Mouse (Mus musculus): ENCODE measurements at regions not wholly inside any gene's neighbourhood (a gene's known extent, or its start where the extent isn't known, plus 50 kb on each side); places are given as distances from the start of the nearest gene placed in this dataset.

- ATAC-seq (replicated peaks; ENCODE audit: low FRiP score, low read depth), result no peak
Observed at GRCm38 (mm10) chr4:131350268-131350667, 406.1 kb downstream of the Matn1 start.

GRCm38 (mm10) chr4:131354908-131355307 is 410.7 kb downstream of the Matn1 start:
- Histone ChIP-seq H3K27me3 (ENCODE audit: insufficient read depth, low read length) (no peaks in the 10 kb centered on the region; the same call in 1 of the 2 replicates), H3K9me3 (replicated peaks; ENCODE audit: low read length) (no peaks in the 10 kb centered on the region), H3K27ac (no peak overlapping the region), H3K4me3 (replicated peaks; ENCODE audit: low read depth, low read length) (no peak overlapping the region), H3K9ac (ENCODE audit: low read depth, low read length) (no peak overlapping the region), H3K4me2 (ENCODE audit: low read length) (no peak overlapping the region), H3K36me3 (ENCODE audit: insufficient read depth, low read length) (no peaks in the 10 kb centered on the region), H3K4me1 (replicated peaks; ENCODE audit: insufficient read depth, low read length) (no peaks in the 10 kb centered on the region)
- no peak for DNase-seq (ENCODE audit: low spot score)
- 97% methylated on average over 3 of the region's 3 CpGs for WGBS
- no peak for ATAC-seq (replicated peaks; ENCODE audit: low FRiP score, low read depth)
- no peak for TF ChIP-seq CTCF (IDR thresholded peaks at IDR 0.05; ENCODE audit: low read depth)

More at GRCm38 (mm10) chr4:131350268-131350667, 406.1 kb downstream of the Matn1 start:
- Histone ChIP-seq H3K9ac (ENCODE audit: low read depth, low read length) (no peak overlapping the region), H3K36me3 (ENCODE audit: insufficient read depth, low read length) (no peaks in the 10 kb centered on the region), H3K27me3 (ENCODE audit: insufficient read depth, low read length) (no peaks in the 10 kb centered on the region; the same call in 1 of the 2 replicates), H3K27ac (no peak overlapping the region), H3K4me3 (replicated peaks; ENCODE audit: low read depth, low read length) (no peak overlapping the region), H3K9me3 (replicated peaks; ENCODE audit: low read length) (no peaks in the 10 kb centered on the region), H3K4me1 (replicated peaks; ENCODE audit: insufficient read depth, low read length) (no peaks in the 10 kb centered on the region), H3K4me2 (ENCODE audit: low read length) (no peak overlapping the region)
- DNase-seq (ENCODE audit: low spot score), result no peak
- WGBS, result 28% methylated on average over 7 of the region's 7 CpGs
- TF ChIP-seq CTCF (IDR thresholded peaks at IDR 0.05; ENCODE audit: low read depth), result no peak

- 63% methylated on average over 12 of the region's 12 CpGs for WGBS
- no peak for DNase-seq (ENCODE audit: low spot score)
- Histone ChIP-seq H3K36me3 (ENCODE audit: insufficient read depth, low read length) (no peaks in the 10 kb centered on the region), H3K27me3 (ENCODE audit: insufficient read depth, low read length) (no peaks in the 10 kb centered on the region; the same call in 1 of the 2 replicates), H3K27ac (no peak overlapping the region), H3K4me2 (ENCODE audit: low read length) (no peak overlapping the region), H3K4me3 (replicated peaks; ENCODE audit: low read depth, low read length) (no peak overlapping the region), H3K4me1 (replicated peaks; ENCODE audit: insufficient read depth, low read length) (no peaks in the 10 kb centered on the region), H3K9me3 (replicated peaks; ENCODE audit: low read length) (no peaks in the 10 kb centered on the region), H3K9ac (ENCODE audit: low read depth, low read length) (no peak overlapping the region)
- ATAC-seq (replicated peaks; ENCODE audit: low FRiP score, low read depth), result no peak
- TF ChIP-seq CTCF (IDR thresholded peaks at IDR 0.05; ENCODE audit: low read depth), result no peak
Observed at GRCm38 (mm10) chr4:131355526-131355991, 411.4 kb downstream of the Matn1 start.

DNA sequence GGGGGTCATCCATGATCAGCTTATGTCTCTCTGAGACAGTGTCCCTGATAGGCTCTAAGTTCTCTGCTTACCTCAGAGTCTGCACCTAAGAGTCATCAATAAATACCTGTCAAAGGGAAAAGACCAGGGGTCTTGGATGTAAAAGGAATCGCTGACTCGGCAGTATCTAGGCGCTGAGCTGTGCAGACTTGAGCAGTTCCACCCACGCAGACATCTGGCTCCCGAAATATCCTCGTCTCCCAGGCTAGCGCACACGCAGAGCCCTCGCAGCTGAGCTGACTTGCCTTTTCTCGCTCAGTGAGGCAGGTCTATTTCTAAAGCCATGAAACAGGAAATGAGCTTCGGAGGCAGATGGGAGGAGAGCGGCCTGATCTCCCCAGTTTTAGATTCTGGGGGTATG is 412.1 kb downstream of the Matn1 start:
- 34% methylated on average over 12 of the region's 12 CpGs for WGBS
- Histone ChIP-seq H3K9ac (ENCODE audit: low read depth, low read length) (no peak overlapping the region), H3K4me3 (replicated peaks; ENCODE audit: low read depth, low read length) (no peak overlapping the region), H3K4me1 (replicated peaks; ENCODE audit: insufficient read depth, low read length) (no peaks in the 10 kb centered on the region), H3K27me3 (ENCODE audit: insufficient read depth, low read length) (no peaks in the 10 kb centered on the region), H3K9me3 (replicated peaks; ENCODE audit: low read length) (no peaks in the 10 kb centered on the region), H3K36me3 (ENCODE audit: insufficient read depth, low read length) (no peaks in the 10 kb centered on the region), H3K27ac (no peak overlapping the region), H3K4me2 (ENCODE audit: low read length) (no peak overlapping the region)
- ATAC-seq (replicated peaks; ENCODE audit: low FRiP score, low read depth) (no peak), DNase-seq (ENCODE audit: low spot score) (peak; percentile 54)
- no peak for TF ChIP-seq CTCF (IDR thresholded peaks at IDR 0.05; ENCODE audit: low read depth)

DNA sequence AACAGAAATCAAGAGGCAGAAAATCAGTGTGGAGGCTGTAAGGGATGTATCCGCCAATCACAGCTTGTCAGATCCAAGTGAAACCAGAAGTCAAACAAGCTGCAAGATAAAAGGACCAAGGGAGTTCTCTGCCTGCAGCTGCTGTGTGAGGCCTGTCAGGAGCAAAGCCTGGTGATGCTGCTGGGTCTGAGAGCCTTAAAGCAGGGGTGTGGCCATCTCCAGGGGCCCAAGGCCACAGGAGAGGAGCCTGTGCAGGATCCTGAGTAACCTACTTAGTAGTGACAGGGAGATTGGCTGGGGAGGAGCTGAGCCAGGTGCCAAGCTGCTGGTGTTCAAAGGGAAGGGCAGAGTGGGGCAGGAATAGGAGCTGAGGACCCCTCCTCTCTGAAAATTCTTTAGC is 418.8 kb downstream of the Matn1 start:
- no peak overlapping the region for H3K9ac ChIP-seq (ENCODE audit: low read depth, low read length)
- DNase-seq (ENCODE audit: low spot score) (no peak), ATAC-seq (replicated peaks; ENCODE audit: low FRiP score, low read depth) (no peak)
- H3K4me2 ChIP-seq (ENCODE audit: low read length), result no peak overlapping the region
- no peaks in the 10 kb centered on the region for H3K36me3 ChIP-seq (ENCODE audit: insufficient read depth, low read length)
- 93% methylated on average over 1 of the region's 1 CpGs for WGBS
- H3K27me3 ChIP-seq (ENCODE audit: insufficient read depth, low read length), result no peaks in the 10 kb centered on the region
- no peak overlapping the region for H3K4me3 ChIP-seq (replicated peaks; ENCODE audit: low read depth, low read length)
- no peak overlapping the region for H3K27ac ChIP-seq
- H3K4me1 ChIP-seq (replicated peaks; ENCODE audit: insufficient read depth, low read length), result no peaks in the 10 kb centered on the region
- no peaks in the 10 kb centered on the region for H3K9me3 ChIP-seq (replicated peaks; ENCODE audit: low read length)
- TF ChIP-seq CTCF (IDR thresholded peaks at IDR 0.05; ENCODE audit: low read depth), result no peak

DNA sequence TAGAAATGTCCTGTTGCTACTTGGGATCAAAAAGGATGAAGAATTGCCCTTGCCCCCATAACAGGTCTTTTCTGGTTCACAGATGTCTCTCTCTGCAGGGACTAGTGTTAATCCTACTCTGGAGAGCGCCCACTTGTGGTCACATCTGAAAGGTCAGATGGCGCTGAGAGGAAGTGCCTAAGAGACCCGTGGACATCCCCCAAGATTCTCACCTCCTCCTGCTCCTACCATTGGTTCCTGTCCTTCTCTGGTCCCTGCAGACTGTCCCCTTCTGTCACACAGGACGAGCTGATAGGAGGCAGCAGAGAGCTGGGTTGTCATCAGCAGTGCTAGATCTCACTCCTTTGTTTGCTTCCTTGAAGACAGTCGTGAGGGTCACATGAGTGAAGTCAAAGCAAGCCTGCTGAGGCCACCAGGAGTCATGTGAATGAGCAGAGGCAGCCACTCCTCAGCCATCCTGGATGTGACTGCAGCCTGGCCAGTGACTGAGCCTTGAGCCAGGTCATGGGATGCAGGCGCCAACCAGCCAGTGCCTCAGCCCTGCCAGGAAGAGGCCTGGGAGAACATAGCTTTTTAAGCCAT is 420.6 kb downstream of the Matn1 start:
- no peaks in the 10 kb centered on the region for H3K36me3 ChIP-seq (ENCODE audit: insufficient read depth, low read length)
- TF ChIP-seq CTCF (IDR thresholded peaks at IDR 0.05; ENCODE audit: low read depth), result peak; percentile 72
- no peaks in the 10 kb centered on the region for H3K9me3 ChIP-seq (replicated peaks; ENCODE audit: low read length)
- no peak overlapping the region for H3K4me3 ChIP-seq (replicated peaks; ENCODE audit: low read depth, low read length)
- DNase-seq (ENCODE audit: low spot score), result peak; percentile 41
- 32% methylated on average over 6 of the region's 6 CpGs for WGBS
- no peak overlapping the region for H3K27ac ChIP-seq
- no peaks in the 10 kb centered on the region for H3K27me3 ChIP-seq (ENCODE audit: insufficient read depth, low read length)
- H3K4me2 ChIP-seq (ENCODE audit: low read length), result no peak overlapping the region
- H3K9ac ChIP-seq (ENCODE audit: low read depth, low read length), result no peak overlapping the region
- H3K4me1 ChIP-seq (replicated peaks; ENCODE audit: insufficient read depth, low read length), result no peaks in the 10 kb centered on the region
- no peak for ATAC-seq (replicated peaks; ENCODE audit: low FRiP score, low read depth)

DNA sequence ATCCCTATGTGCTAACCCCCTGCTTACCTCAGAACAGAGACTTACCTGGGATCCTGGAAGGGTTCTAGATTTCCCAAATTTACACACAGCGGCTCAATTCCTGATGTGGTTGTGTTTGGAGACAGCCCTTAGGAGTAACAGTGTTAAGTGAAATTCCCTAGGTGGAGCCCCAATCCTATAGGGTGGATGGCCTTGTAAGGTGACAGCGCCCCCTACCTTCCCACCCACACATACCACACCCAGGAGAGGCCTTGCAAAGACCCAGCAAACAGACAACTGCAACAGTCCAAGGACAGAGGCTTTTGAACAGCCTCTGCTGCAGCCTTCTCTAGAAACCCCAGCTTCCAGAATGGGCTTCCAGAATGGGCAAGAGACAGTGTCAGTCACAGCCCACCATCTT is 421.8 kb downstream of the Matn1 start:
- Histone ChIP-seq H3K9ac (ENCODE audit: low read depth, low read length) (no peak overlapping the region), H3K9me3 (replicated peaks; ENCODE audit: low read length) (no peaks in the 10 kb centered on the region), H3K36me3 (ENCODE audit: insufficient read depth, low read length) (no peaks in the 10 kb centered on the region), H3K27ac (no peak overlapping the region), H3K4me2 (ENCODE audit: low read length) (no peak overlapping the region), H3K4me1 (replicated peaks; ENCODE audit: insufficient read depth, low read length) (no peaks in the 10 kb centered on the region), H3K27me3 (ENCODE audit: insufficient read depth, low read length) (no peaks in the 10 kb centered on the region), H3K4me3 (replicated peaks; ENCODE audit: low read depth, low read length) (no peak overlapping the region)
- DNase-seq (ENCODE audit: low spot score) (no peak), ATAC-seq (replicated peaks; ENCODE audit: low FRiP score, low read depth) (no peak)
- WGBS, result 64% methylated on average over 2 of the region's 2 CpGs
- TF ChIP-seq CTCF (IDR thresholded peaks at IDR 0.05; ENCODE audit: low read depth), result peak; percentile 53
